23 mouse cellular contexts compared by ENCODE assay signal in the genomic region with DNA sequence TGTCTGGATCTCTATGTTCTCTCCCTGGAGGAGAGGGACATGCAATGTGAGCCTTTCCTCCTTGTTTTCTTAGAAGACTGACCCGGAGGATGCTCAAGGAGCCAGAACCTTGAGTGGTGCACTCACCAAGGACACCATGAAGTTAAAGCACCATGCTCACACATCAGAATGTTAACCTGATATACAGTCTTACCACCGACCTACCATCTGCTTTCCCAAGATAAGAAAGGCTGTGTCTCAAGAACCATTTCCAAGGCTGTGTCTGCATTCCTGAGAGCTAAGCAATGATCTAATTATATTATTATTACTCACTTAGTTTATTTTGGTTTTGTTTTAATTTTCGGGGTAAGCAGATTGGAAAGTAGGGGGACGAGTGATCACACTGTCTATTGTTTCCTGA.
DNase-seq lines count a peak whose midpoint lies in the region; ATAC-seq and TF ChIP-seq lines count a peak whose summit lies in the region.
"Had no signal": no experiment of that assay in that cellular context is flagged by ENCODE, and none has a peak within 500 bp of the region (broad histone marks: within the 10 kb centered on the region; RNA-seq: fewer than 3 reads in every experiment).

No protein-coding gene starts in this region.

- H3K4me3 ChIP-seq in liver, embryonic 13.5 days (replicated peaks): no peak overlapping the region
- H3K4me3 ChIP-seq in liver, postnatal 0 days (ENCODE audit: low read depth, low read length): no peak overlapping the region
- H3K4me3 ChIP-seq: embryonic facial prominence, embryonic 15.5 days; forebrain, embryonic 12.5 days; gastrocnemius, adult 2 months; heart, embryonic 10.5 days; hindbrain, embryonic 12.5 days had no signal

- peak; percentile 55 for DNase-seq in c-Kit-positive CD71-positive TER-119-positive erythroid progenitor cells, embryonic 14.5 days (ENCODE audit: low spot score)
- peak; percentile 14 for DNase-seq in liver, embryonic 13.5 days
- no peak for DNase-seq in liver, postnatal 0 days
- no peak for DNase-seq in right cerebral cortex, postnatal 36 days (ENCODE audit: low spot score in 2 of 2)
- no peak for DNase-seq in urinary bladder, adult 2 months (ENCODE audit: low spot score)
- no peak for DNase-seq in cerebellum, postnatal 4 days (ENCODE audit: low spot score in 2 of 2)
- DNase-seq: adrenal gland, adult 2 months; adrenal gland, postnatal 25 days; cerebellum, adult 8-10 months; cerebellum, postnatal 25 days; embryo, embryonic 11 days; forebrain, postnatal 0 days; gastrocnemius, adult 2 months; heart, adult 18-20 months; heart, postnatal 10 days; heart, postnatal 4 days had no signal

- H3K36me3 ChIP-seq in liver, embryonic 13.5 days: no peaks in the 10 kb centered on the region
- no peaks in the 10 kb centered on the region for H3K36me3 ChIP-seq in liver, postnatal 0 days (replicated peaks; ENCODE audit: insufficient read depth, low read length)
- H3K36me3 ChIP-seq: embryonic facial prominence, embryonic 15.5 days; forebrain, embryonic 12.5 days; heart, embryonic 10.5 days; hindbrain, embryonic 12.5 days had no signal

- peak; percentile 82 for ATAC-seq in common myeloid progenitor, adult 5-6 weeks (replicated peaks; ENCODE audit: low read depth, poor library complexity, severe bottlenecking)
- ATAC-seq in liver, embryonic 13.5 days (ENCODE audit: low read depth): peak; percentile 93
- peak; percentile 76 for ATAC-seq in liver, postnatal 0 days
- ATAC-seq: forebrain, postnatal 0 days; hindbrain, embryonic 16.5 days; inflammation-experienced regulatory T-cells, adult 6 months had no signal

- H3K9ac ChIP-seq in liver, embryonic 13.5 days: no peak overlapping the region
- H3K9ac ChIP-seq in liver, postnatal 0 days (replicated peaks): no peak overlapping the region
- H3K9ac ChIP-seq: embryonic facial prominence, embryonic 15.5 days; forebrain, embryonic 12.5 days; forebrain, postnatal 0 days; hindbrain, embryonic 12.5 days had no signal

- H3K27ac ChIP-seq in liver, embryonic 13.5 days: 0 out of 2 replicates have a peak overlapping the region, but pooled peaks have one; percentile 2
- H3K27ac ChIP-seq in liver, postnatal 0 days (ENCODE audit: low read depth): no peak overlapping the region
- H3K27ac ChIP-seq: embryonic facial prominence, embryonic 15.5 days; forebrain, embryonic 12.5 days; gastrocnemius, adult 2 months; heart, embryonic 10.5 days; hindbrain, embryonic 12.5 days had no signal

- TF ChIP-seq CTCF in liver, postnatal 0 days (IDR thresholded peaks at IDR 0.05; ENCODE audit: low read depth): no peak

- TF ChIP-seq EP300 in liver, postnatal 0 days (IDR thresholded peaks at IDR 0.05; ENCODE audit: low read depth): peak; percentile 84

- 32% methylated on average over 4 of the region's 4 CpGs for WGBS in liver, embryonic 13.5 days (ENCODE audit: insufficient replicate concordance)
- WGBS in liver, postnatal 0 days (ENCODE audit: insufficient replicate concordance): 54% methylated on average over 4 of the region's 4 CpGs

- H3K4me2 ChIP-seq in liver, embryonic 13.5 days: 0 out of 2 replicates have a peak overlapping the region, but pooled peaks have one; percentile 8
- no peak overlapping the region for H3K4me2 ChIP-seq in liver, postnatal 0 days (ENCODE audit: low read depth, low read length)
- H3K4me2 ChIP-seq: embryonic facial prominence, embryonic 15.5 days; forebrain, embryonic 12.5 days; hindbrain, embryonic 12.5 days had no signal

- H3K4me1 ChIP-seq in liver, embryonic 13.5 days (replicated peaks): peaks cover 43% of the 10 kb centered on the region
- peaks cover 17% of the 10 kb centered on the region for H3K4me1 ChIP-seq in liver, postnatal 0 days (ENCODE audit: insufficient read depth)

- no peaks in the 10 kb centered on the region for H3K27me3 ChIP-seq in liver, embryonic 13.5 days
- H3K27me3 ChIP-seq in liver, postnatal 0 days (ENCODE audit: insufficient read depth, low read length): no peaks in the 10 kb centered on the region
- H3K27me3 ChIP-seq: embryonic facial prominence, embryonic 15.5 days; hindbrain, embryonic 12.5 days had no signal

- no peaks in the 10 kb centered on the region for H3K9me3 ChIP-seq in liver, embryonic 13.5 days (replicated peaks)
- H3K9me3 ChIP-seq in liver, postnatal 0 days (ENCODE audit: low read length): no peaks in the 10 kb centered on the region
- H3K9me3 ChIP-seq: embryonic facial prominence, embryonic 15.5 days; forebrain, embryonic 12.5 days; heart, embryonic 10.5 days; hindbrain, embryonic 12.5 days had no signal

Comparison
In these comparisons a context has a peak if more than half of its experiments do, and no peak if none do; other contexts are left out.
1. DNase-seq: peak in c-Kit-positive CD71-positive TER-119-positive erythroid progenitor cells, embryonic 14.5 days (single experiment) and liver, embryonic 13.5 days (single experiment); none in liver, postnatal 0 days (single experiment), right cerebral cortex, postnatal 36 days (0 of 2), urinary bladder, adult 2 months (single experiment) and cerebellum, postnatal 4 days (0 of 2).
2. Peak in every context shown above with its lines, with median percentiles within 50 percentile points of each other: ATAC-seq.